Mouse (Mus musculus) liver, embryonic 15.5 days (tissue): ENCODE results near the gene Ets2. TPM values are rescaled to one million over a fixed set of nuclear protein-coding genes. Genes with fewer than 3 reads are reported as not detected.
A peak's percentile ranks its signal among the peaks of the same experiment; 100 is the strongest.

Experiments
- ATAC-seq: fragments of 200-750 bp; cut with Nextera tagmentation; 2 replicates; pipeline ENCODE4 v1.8.0; 2017; ENCODE audit warnings: moderate number of reproducible peaks, mild to moderate bottlenecking, moderate library complexity; ENCODE audit not compliant: insufficient read depth
- H3K27ac ChIP-seq: fragments of 300-500 bp; sonication (generic); replicated peaks from 2 replicates; pipeline ENCODE4 v1.5.1; 2015; ENCODE audit warnings: mild to moderate bottlenecking, inconsistent platforms
- H3K27me3 ChIP-seq: fragments of 300-500 bp; sonication (generic); 2 replicates; pipeline ENCODE4 v1.6.1; 2015; ENCODE audit warnings: mild to moderate bottlenecking, inconsistent platforms
- H3K36me3 ChIP-seq: fragments of 300-500 bp; sonication (generic); replicated peaks from 2 replicates; pipeline ENCODE4 v1.6.1; 2015; ENCODE audit warnings: moderate library complexity, mild to moderate bottlenecking, inconsistent platforms
- H3K4me1 ChIP-seq: fragments of 300-500 bp; sonication (generic); replicated peaks from 2 replicates; pipeline ENCODE4 v1.6.1; 2015; ENCODE audit warnings: inconsistent platforms
- H3K4me2 ChIP-seq: fragments of 300-500 bp; sonication (generic); 2 replicates; pipeline ENCODE4 v1.6.1; 2015; ENCODE audit warnings: moderate library complexity, mild to moderate bottlenecking, inconsistent platforms
- H3K4me3 ChIP-seq: fragments of 300-500 bp; sonication (generic); replicated peaks from 2 replicates; pipeline ENCODE4 v1.5.1; 2015; ENCODE audit warnings: mild to moderate bottlenecking, inconsistent platforms
- H3K9ac ChIP-seq: fragments of 300-500 bp; sonication (generic); 2 replicates; pipeline ENCODE4 v1.6.1; 2015; ENCODE audit warnings: moderate library complexity, mild to moderate bottlenecking, inconsistent platforms
- H3K9me3 ChIP-seq: fragments of 300-500 bp; sonication (generic); replicated peaks from 2 replicates; pipeline ENCODE4 v1.6.1; 2016; ENCODE audit warnings: inconsistent platforms
- WGBS: fragments of 180-500 bp; shearing (Covaris S2); methylation state at CpG from one replicate; pipeline ENCODE4 v1.1.7; 2015; ENCODE audit warnings: mixed read lengths; ENCODE audit not compliant: insufficient replicate concordance; 5-methylcytosine and 5-hydroxymethylcytosine counted together
- polyA plus RNA-seq: library from polyadenylated mRNA; unstranded; fragments of >200 nt; fragmentation: Nextera tagmentation; extraction: Ambion mirVana; gene quantifications from 2 replicates; pipeline ENCODE4 v1.2.1, GENCODE M21; 2015

Ets2 gene
- polyA plus RNA-seq, 1 experiment from 2014 or later: 11.7 TPM

DNA sequence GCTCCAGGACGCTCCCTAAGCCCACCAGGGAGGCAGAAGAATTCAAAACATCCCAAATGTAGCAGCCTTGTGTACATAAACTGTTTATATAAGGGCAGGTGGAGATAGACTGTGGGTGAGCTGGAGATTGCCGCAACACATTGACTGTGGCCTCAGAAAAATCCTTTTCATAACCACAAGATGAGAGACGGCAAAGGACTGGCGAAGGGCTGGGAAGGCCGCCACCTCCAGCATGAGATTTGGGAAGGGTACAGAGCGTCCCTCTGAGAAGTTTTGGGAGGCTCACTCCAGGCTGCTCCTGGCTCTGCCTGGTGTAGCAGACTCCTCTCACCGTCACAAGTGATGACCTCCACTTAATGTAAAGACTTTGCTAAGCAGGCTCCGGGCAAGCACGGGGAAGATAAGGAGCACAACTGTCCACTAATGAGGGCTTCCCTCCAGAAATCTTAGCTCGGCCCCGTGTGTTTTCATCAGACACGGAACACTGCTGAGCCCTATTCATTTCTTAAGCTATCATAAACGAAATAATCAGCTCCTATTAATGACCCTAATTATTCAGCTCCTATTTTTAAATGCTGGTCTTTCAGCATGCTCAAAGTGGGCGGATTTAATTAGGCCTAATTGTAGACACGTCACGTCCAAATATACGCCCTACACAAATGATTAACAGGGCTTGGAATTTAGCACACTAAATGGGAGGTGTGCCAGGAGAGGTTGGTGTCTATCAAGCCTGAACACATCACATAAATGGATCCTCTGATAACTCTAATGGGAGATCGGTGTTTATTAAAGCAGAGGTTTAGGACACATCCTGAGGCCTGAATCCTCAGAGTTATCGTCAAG is 33.5 kb upstream of the Ets2 start:
- ATAC-seq: no peak
- H3K4me2 ChIP-seq: peak overlapping the region; percentile 18
- H3K27me3 ChIP-seq: no peaks in the 10 kb centered on the region
- no peaks in the 10 kb centered on the region for H3K36me3 ChIP-seq
- no peak overlapping the region for H3K9ac ChIP-seq
- H3K4me1 ChIP-seq: no peaks in the 10 kb centered on the region; the same call in 1 of the 2 replicates
- no peak overlapping the region for H3K27ac ChIP-seq
- no peak overlapping the region for H3K4me3 ChIP-seq
- H3K9me3 ChIP-seq: no peaks in the 10 kb centered on the region
- 55% methylated on average over 19 of the region's 19 CpGs for WGBS

DNA sequence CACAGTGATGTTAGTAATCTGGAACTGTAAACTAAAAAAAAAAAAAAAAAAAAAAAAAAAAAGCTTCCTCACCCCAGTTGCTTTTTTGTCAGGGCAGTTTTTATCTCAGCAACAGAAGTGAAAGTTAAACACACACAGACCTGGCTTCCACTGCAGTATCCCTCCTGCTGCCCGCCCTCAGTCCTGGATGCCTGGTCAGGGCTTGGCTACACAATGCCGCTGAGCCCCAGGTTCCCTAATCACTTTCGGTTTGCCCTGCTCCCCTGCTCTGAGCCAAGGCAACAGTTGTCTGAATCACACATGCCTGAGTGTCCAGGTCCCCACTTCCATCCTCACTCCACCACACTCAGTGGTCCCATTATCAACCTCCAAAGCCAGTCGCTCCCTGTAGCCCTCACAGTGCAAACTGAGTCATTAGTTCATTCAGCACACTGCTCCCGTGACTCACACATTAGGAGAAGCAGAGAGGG is 27.4 kb upstream of the Ets2 start:
- peak; percentile 58; the same call in 1 of the 2 replicates for ATAC-seq
- Histone ChIP-seq H3K4me1 (0 out of 2 replicates have a peak, but pooled peaks cover 8% of the 10 kb centered on the region), H3K4me3 (no peak overlapping the region), H3K27ac (no peak overlapping the region), H3K4me2 (peak overlapping the region; percentile 31), H3K36me3 (no peaks in the 10 kb centered on the region), H3K9ac (no peak overlapping the region), H3K27me3 (no peaks in the 10 kb centered on the region), H3K9me3 (no peaks in the 10 kb centered on the region)
- WGBS: 32% methylated on average over 5 of the region's 5 CpGs

GRCm38 (mm10) chr16:95675212-95675611 is 26.7 kb upstream of the Ets2 start:
- Histone ChIP-seq H3K27me3 (no peaks in the 10 kb centered on the region), H3K36me3 (no peaks in the 10 kb centered on the region), H3K9me3 (no peaks in the 10 kb centered on the region), H3K4me2 (no peak overlapping the region), H3K9ac (no peak overlapping the region), H3K4me1 (0 out of 2 replicates have a peak, but pooled peaks cover 8% of the 10 kb centered on the region), H3K27ac (no peak overlapping the region), H3K4me3 (no peak overlapping the region)
- 63% methylated on average over 11 of the region's 11 CpGs for WGBS
- ATAC-seq: no peak

GRCm38 (mm10) chr16:95676668-95677067 is 25.2 kb upstream of the Ets2 start:
- no peak overlapping the region for H3K9ac ChIP-seq
- H3K4me1 ChIP-seq: 0 out of 2 replicates have a peak, but pooled peaks cover 8% of the 10 kb centered on the region
- no peak overlapping the region for H3K4me2 ChIP-seq
- no peaks in the 10 kb centered on the region for H3K9me3 ChIP-seq
- 70% methylated on average over 3 of the region's 3 CpGs for WGBS
- no peaks in the 10 kb centered on the region for H3K36me3 ChIP-seq
- H3K27ac ChIP-seq: no peak overlapping the region
- no peaks in the 10 kb centered on the region for H3K27me3 ChIP-seq
- H3K4me3 ChIP-seq: no peak overlapping the region
- no peak for ATAC-seq

GRCm38 (mm10) chr16:95682431-95682892 is 19.4 kb upstream of the Ets2 start:
- Histone ChIP-seq H3K4me3 (no peak overlapping the region), H3K4me2 (no peak overlapping the region), H3K9ac (no peak overlapping the region), H3K27me3 (no peaks in the 10 kb centered on the region), H3K36me3 (no peaks in the 10 kb centered on the region), H3K9me3 (no peaks in the 10 kb centered on the region), H3K4me1 (0 out of 2 replicates have a peak, but pooled peaks cover 3% of the 10 kb centered on the region), H3K27ac (peak overlapping the region; percentile 64)
- WGBS: 65% methylated on average over 6 of the region's 6 CpGs
- ATAC-seq: peak; percentile 85

DNA sequence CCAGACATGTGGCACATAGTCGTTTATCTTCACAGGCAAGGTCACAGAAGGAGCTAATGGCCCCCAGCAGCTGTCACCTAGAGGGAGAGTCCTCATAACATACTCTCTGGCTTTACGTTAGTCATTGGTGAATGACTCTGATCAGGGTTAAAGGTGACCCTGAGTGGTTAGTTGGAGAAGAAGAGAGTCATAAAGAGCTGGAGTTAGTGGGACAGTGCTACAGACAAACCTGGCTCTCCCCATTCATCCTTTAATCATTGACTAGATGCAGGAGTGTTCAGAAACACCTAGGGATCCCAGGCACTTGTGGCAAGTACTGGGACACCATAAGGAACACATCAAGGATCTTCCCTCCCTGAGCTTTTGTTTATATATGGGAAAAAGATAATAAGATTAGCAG is 16.1 kb upstream of the Ets2 start:
- 28% methylated on average over 2 of the region's 2 CpGs for WGBS
- Histone ChIP-seq H3K36me3 (no peaks in the 10 kb centered on the region), H3K27ac (0 out of 2 replicates have a peak overlapping the region, but pooled peaks have one; percentile 9), H3K9me3 (no peaks in the 10 kb centered on the region), H3K4me1 (0 out of 2 replicates have a peak, but pooled peaks cover 3% of the 10 kb centered on the region), H3K27me3 (no peaks in the 10 kb centered on the region), H3K4me3 (no peak overlapping the region), H3K4me2 (no peak overlapping the region), H3K9ac (no peak overlapping the region)
- no peak for ATAC-seq

DNA sequence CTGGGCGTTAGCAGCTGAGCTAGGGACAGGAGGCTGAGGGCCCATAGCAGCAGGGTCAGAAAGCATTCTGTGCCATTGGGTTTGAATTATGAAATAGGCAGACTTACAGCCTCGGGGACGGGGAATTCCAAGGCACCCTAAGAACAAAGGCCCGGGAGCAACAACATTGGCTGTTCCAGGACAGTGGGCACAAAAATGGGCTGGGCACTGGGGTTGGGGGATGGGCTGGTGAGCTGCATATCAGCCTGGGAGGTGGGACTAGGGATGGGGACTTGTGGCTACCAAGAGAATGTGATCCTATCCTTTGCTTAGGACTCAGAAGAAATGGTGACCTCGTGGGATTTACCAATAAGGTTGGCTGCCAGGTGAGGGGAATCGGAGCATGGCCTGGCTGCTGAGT is 15.6 kb upstream of the Ets2 start:
- Histone ChIP-seq H3K27me3 (no peaks in the 10 kb centered on the region), H3K9me3 (no peaks in the 10 kb centered on the region), H3K36me3 (no peaks in the 10 kb centered on the region), H3K4me3 (no peak overlapping the region), H3K27ac (no peak overlapping the region), H3K4me1 (0 out of 2 replicates have a peak, but pooled peaks cover 3% of the 10 kb centered on the region), H3K4me2 (no peak overlapping the region), H3K9ac (no peak overlapping the region)
- no peak for ATAC-seq
- 61% methylated on average over 6 of the region's 6 CpGs for WGBS

GRCm38 (mm10) chr16:95686901-95687300 is 15.0 kb upstream of the Ets2 start:
- no peak overlapping the region for H3K4me2 ChIP-seq
- no peak for ATAC-seq
- no peak overlapping the region for H3K9ac ChIP-seq
- H3K27ac ChIP-seq: no peak overlapping the region
- no peaks in the 10 kb centered on the region for H3K9me3 ChIP-seq
- no peaks in the 10 kb centered on the region for H3K27me3 ChIP-seq
- 57% methylated on average over 8 of the region's 8 CpGs for WGBS
- H3K4me1 ChIP-seq: 0 out of 2 replicates have a peak, but pooled peaks cover 3% of the 10 kb centered on the region
- H3K4me3 ChIP-seq: no peak overlapping the region
- no peaks in the 10 kb centered on the region for H3K36me3 ChIP-seq

DNA sequence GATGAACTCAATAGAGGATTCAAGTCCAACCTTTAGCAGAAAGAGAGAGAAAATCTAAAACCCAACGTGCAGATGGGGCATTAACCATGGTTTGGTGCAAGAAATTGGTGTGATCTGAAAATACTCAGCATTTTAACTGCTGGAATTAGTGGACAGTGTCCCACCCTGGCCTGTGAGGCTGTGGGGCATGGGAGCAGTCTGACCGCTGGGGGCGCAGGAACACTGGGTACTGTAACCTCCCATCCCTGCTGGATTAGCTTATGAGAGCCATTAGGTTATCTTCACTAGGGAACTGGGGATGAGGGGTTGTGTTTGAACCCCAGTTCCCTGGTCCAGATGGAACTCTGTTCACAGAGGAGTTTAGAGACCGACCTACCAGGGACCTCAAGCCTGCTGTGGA is 13.9 kb upstream of the Ets2 start:
- ATAC-seq: no peak
- H3K36me3 ChIP-seq: no peaks in the 10 kb centered on the region
- no peaks in the 10 kb centered on the region for H3K9me3 ChIP-seq
- no peaks in the 10 kb centered on the region for H3K4me1 ChIP-seq
- no peak overlapping the region for H3K27ac ChIP-seq
- H3K4me3 ChIP-seq: no peak overlapping the region
- H3K9ac ChIP-seq: no peak overlapping the region
- 51% methylated on average over 4 of the region's 4 CpGs for WGBS
- H3K27me3 ChIP-seq: no peaks in the 10 kb centered on the region
- no peak overlapping the region for H3K4me2 ChIP-seq

- no peaks in the 10 kb centered on the region for H3K36me3 ChIP-seq
These were observed 5.3 kb upstream of the Ets2 start for GRCm38 (mm10) chr16:95696599-95696998.

GRCm38 (mm10) chr16:95699721-95700120 is 2.2 kb upstream of the Ets2 start:
- Histone ChIP-seq H3K27ac (peak overlapping the region; percentile 33; the same call in 1 of the 2 replicates), H3K36me3 (no peaks in the 10 kb centered on the region), H3K4me3 (no peak overlapping the region), H3K27me3 (no peaks in the 10 kb centered on the region), H3K9ac (no peak overlapping the region), H3K4me2 (no peak overlapping the region; the same call in 1 of the 2 replicates), H3K4me1 (peaks cover 12% of the 10 kb centered on the region), H3K9me3 (no peaks in the 10 kb centered on the region)
- ATAC-seq: no peak
- 52% methylated on average over 3 of the region's 3 CpGs for WGBS

More at GRCm38 (mm10) chr16:95696599-95696998, 5.3 kb upstream of the Ets2 start:
- H3K27me3 ChIP-seq: no peaks in the 10 kb centered on the region
- no peak overlapping the region for H3K4me3 ChIP-seq
- WGBS: 57% methylated on average over 6 of the region's 6 CpGs
- ATAC-seq: no peak
- H3K9me3 ChIP-seq: no peaks in the 10 kb centered on the region
- no peak overlapping the region for H3K4me2 ChIP-seq
- no peak overlapping the region for H3K9ac ChIP-seq
- H3K4me1 ChIP-seq: 0 out of 2 replicates have a peak, but pooled peaks cover 3% of the 10 kb centered on the region
- no peak overlapping the region for H3K27ac ChIP-seq
